Mouse (Mus musculus): ENCODE data around the gene Nid2. TPM values are rescaled to one million over a fixed set of nuclear protein-coding genes. Genes with fewer than 3 reads are reported as not detected.

Gene Nid2
- polyA plus RNA-seq, 1 experiment from 2014 or later: 50.2 TPM

DNA sequence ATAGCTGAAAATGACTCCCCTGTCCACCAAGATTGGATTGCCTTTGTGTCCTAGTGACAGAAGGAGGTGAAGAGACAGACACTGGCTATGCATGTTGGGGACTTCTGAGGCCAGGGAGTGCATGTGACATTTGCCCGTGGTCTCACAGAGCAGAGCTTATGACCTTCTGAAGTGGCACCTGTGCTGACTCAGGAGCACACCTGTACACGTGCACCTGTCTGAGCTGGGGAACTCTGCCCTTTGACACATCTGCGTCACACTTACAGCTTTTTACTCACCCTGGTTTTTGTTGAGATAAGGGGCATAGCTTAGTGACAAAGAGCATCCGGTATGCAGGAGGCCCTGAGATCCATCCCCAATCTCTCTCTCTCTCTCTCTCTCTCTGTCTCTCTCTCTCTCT, 24.4 kb downstream of the Nid2 start:
- DNase-seq (ENCODE audit: extremely low spot score, low spot score): no peak
- Histone ChIP-seq H3K27ac (no peak overlapping the region), H3K4me3 (no peak overlapping the region), H3K9me3 (no peaks in the 10 kb centered on the region), H3K36me3 (replicated peaks) (peaks cover 43% of the 10 kb centered on the region), H3K27me3 (ENCODE audit: poor library complexity, severe bottlenecking) (no peaks in the 10 kb centered on the region), H3K4me1 (peaks cover 22% of the 10 kb centered on the region)
- WGBS: 94% methylated on average over 4 of the region's 4 CpGs

DNA sequence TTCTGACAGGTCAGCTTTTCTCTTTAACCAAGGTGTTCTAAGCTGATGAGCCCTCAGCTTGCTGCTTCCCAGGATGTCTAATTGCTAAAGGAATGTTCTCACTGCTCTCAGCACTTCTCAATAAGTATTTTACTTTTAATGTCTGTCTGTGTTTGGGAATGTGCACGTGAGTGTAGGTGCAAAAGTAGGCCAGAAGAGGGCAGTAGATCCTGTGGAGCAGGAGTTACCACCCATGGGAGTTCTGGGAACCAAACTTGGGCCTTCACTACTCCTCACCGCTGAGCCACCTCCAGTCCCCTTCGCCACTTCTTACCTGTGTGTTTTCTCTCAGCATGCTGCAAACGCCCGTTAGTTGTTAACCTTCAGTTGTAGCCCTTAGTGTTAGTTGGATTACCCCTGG, 25.1 kb downstream of the Nid2 start:
- no peaks in the 10 kb centered on the region for H3K9me3 ChIP-seq
- H3K4me3 ChIP-seq: no peak overlapping the region
- no peak overlapping the region for H3K27ac ChIP-seq
- peaks cover 47% of the 10 kb centered on the region for H3K36me3 ChIP-seq (replicated peaks)
- no peaks in the 10 kb centered on the region for H3K27me3 ChIP-seq (ENCODE audit: poor library complexity, severe bottlenecking)
- 97% methylated on average over 5 of the region's 5 CpGs for WGBS
- H3K4me1 ChIP-seq: peaks cover 15% of the 10 kb centered on the region
- DNase-seq (ENCODE audit: extremely low spot score, low spot score): no peak

DNA sequence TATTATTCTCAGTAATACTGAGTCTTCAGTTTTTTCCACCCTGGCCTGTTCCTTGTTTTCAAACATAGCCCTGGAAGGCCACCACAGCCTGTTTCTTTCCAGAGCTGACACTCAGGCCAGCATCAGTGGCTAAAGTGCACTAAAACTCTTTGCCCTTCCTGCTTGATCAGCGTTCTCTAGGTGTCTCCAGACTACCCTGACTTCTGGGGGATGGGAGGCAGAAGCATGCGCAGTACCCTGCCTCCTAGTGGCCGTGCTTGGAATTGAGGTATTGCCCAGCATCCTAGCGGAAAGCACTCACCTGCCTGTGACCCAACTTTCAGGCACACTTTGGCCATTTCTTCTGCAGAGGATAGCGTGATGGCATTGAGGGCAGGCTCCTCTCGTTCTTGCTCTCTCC, 25.8 kb downstream of the Nid2 start:
- Histone ChIP-seq H3K4me1 (peaks cover 14% of the 10 kb centered on the region), H3K9me3 (no peaks in the 10 kb centered on the region), H3K27me3 (ENCODE audit: poor library complexity, severe bottlenecking) (no peaks in the 10 kb centered on the region), H3K4me3 (no peak overlapping the region), H3K27ac (no peak overlapping the region), H3K36me3 (replicated peaks) (peaks cover 50% of the 10 kb centered on the region)
- DNase-seq (ENCODE audit: extremely low spot score, low spot score): peak; percentile 45
- 39% methylated on average over 6 of the region's 6 CpGs for WGBS

DNA sequence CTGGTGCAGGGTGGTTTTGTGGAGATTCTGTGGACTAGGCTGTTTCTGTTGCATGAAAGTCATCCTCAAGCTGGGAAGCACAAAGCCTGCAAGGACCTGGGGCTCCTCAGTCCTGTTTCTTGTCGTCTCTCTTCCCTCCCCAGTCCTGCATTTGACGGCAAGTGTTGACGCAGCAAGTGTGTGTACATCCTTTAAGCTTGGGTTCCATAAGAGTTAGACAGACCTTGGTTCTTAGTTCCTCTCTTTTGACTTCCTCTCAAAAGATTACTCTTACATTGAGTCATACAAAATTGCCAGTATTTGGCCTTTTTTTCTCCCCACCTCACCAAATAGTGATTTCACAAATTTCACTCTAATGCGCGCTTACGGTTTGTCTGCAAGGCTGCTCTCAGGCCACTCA, 26.3 kb downstream of the Nid2 start:
- no peak for DNase-seq (ENCODE audit: extremely low spot score, low spot score)
- H3K9me3 ChIP-seq: no peaks in the 10 kb centered on the region
- H3K36me3 ChIP-seq (replicated peaks): peaks cover 54% of the 10 kb centered on the region
- 97% methylated on average over 6 of the region's 6 CpGs for WGBS
- no peak overlapping the region for H3K27ac ChIP-seq
- no peak overlapping the region for H3K4me3 ChIP-seq
- H3K4me1 ChIP-seq: peaks cover 10% of the 10 kb centered on the region
- H3K27me3 ChIP-seq (ENCODE audit: poor library complexity, severe bottlenecking): no peaks in the 10 kb centered on the region

DNA sequence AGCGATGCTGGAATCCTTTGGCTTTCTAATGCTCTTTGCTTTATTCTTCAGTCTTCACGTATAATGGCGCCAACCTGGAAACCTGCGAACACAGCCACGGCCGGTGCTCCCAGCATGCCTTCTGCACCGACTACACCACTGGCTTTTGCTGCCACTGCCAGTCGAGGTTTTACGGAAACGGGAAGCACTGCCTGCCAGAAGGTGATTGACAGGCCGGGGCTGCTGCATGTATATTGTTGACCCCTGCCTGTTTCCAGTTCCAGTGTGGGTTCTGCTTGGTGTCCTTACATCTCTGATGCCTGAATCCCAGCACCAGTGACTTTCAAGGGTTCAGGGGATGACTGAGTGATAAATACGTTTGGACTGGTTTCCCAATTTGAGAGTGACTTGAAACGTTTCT, 26.9 kb downstream of the Nid2 start:
- Histone ChIP-seq H3K27ac (no peak overlapping the region), H3K4me3 (no peak overlapping the region), H3K27me3 (ENCODE audit: poor library complexity, severe bottlenecking) (no peaks in the 10 kb centered on the region), H3K4me1 (peaks cover 6% of the 10 kb centered on the region; the same call in 1 of the 2 replicates), H3K9me3 (no peaks in the 10 kb centered on the region), H3K36me3 (replicated peaks) (peaks cover 57% of the 10 kb centered on the region)
- 92% methylated on average over 13 of the region's 13 CpGs for WGBS
- no peak for DNase-seq (ENCODE audit: extremely low spot score, low spot score)

DNA sequence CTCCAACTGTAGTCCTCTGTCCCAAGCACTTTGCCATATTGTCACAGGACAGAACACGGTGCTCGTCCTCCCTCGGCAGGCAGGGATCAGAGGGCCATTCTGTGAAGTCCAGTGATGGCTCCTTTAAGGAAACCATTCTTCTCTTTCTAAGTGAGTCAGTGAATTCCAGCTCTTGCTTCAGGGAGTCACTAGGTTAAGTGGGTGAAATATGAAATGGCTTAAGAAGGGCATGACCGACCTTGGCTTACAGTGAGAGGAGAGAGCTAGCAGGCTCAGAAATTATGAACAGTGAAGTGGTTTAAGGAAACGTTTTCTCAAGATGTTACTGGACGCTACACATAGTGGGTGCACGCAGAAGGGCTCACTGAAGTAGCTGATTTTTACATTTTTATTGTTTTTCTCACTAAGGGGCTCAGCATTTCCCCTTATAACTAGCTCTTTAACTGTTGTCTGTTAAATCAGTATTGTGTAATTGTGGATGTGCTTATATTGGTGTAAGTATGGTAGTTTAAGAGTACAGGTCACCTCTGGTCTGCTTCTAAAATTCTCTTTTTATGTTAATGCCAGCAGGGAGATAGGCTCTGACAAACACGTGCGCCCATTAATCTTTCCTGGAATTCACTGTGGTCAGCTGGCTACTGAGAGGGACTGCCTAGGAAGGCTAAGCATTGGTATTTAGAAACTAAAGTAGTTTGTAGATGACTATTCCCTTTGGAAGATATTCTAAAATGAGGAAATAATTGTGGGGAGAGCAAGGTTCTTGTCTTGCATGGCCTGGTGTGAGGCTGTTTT, 34.9 kb downstream of the Nid2 start:
- H3K9me3 ChIP-seq: no peaks in the 10 kb centered on the region
- H3K27ac ChIP-seq: no peak overlapping the region
- no peak for DNase-seq (ENCODE audit: extremely low spot score, low spot score)
- no peaks in the 10 kb centered on the region for H3K4me1 ChIP-seq
- H3K27me3 ChIP-seq (ENCODE audit: poor library complexity, severe bottlenecking): no peaks in the 10 kb centered on the region
- H3K4me3 ChIP-seq: no peak overlapping the region
- H3K36me3 ChIP-seq (replicated peaks): peaks cover 15% of the 10 kb centered on the region
- 86% methylated on average over 9 of the region's 9 CpGs for WGBS

DNA sequence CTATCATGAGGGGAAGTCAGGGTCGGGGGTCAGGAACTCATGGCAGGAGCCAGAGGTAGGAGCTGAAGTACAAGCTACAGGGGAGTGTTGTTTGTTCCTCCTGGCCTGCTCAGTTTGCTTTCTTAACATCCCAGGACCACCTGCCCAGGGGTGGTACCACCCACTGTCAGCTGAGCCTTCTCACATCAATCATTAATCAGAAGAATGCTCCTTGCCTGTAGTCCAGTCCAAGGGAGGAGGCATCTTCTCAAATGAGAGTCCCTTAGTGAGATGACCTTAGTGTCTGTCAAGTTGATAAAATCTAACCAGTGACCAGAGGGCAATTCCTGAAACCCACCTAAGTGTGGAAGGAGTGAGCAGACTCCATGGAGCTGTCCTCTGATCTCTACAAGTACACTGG, 37.4 kb downstream of the Nid2 start:
- DNase-seq (ENCODE audit: extremely low spot score, low spot score): no peak
- no peak overlapping the region for H3K4me3 ChIP-seq
- 77% methylated on average over 1 of the region's 1 CpGs for WGBS
- peaks cover 15% of the 10 kb centered on the region for H3K36me3 ChIP-seq (replicated peaks)
- no peaks in the 10 kb centered on the region for H3K4me1 ChIP-seq
- no peak overlapping the region for H3K27ac ChIP-seq
- no peaks in the 10 kb centered on the region for H3K9me3 ChIP-seq
- no peaks in the 10 kb centered on the region for H3K27me3 ChIP-seq (ENCODE audit: poor library complexity, severe bottlenecking)

DNA sequence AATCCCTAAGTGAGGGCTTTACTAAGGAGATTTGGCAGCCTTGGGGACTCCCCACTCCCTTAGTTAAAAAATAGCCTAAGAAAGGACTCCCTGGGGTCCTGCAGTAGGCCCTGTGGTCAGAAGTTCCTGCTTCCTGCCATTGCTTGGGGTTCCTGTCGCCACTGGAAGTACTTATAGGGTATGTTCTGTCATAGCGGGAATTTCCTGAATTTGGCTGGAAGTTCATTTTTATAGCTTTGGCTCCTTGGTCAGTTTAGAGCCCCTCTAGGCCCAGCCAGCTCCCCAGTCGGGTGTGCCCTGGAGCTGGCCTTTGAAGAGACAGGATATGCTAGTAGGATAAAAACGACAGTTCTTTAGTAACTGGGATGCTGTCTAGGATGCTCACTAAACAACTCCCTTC, 43.8 kb downstream of the Nid2 start:
- no peak overlapping the region for H3K4me3 ChIP-seq
- 0 out of 2 replicates have a peak, but pooled peaks cover 3% of the 10 kb centered on the region for H3K4me1 ChIP-seq
- 76% methylated on average over 4 of the region's 4 CpGs for WGBS
- no peaks in the 10 kb centered on the region for H3K9me3 ChIP-seq
- DNase-seq (ENCODE audit: extremely low spot score, low spot score): no peak
- H3K27me3 ChIP-seq (ENCODE audit: poor library complexity, severe bottlenecking): no peaks in the 10 kb centered on the region
- H3K27ac ChIP-seq: no peak overlapping the region
- peaks cover 41% of the 10 kb centered on the region for H3K36me3 ChIP-seq (replicated peaks)

DNA sequence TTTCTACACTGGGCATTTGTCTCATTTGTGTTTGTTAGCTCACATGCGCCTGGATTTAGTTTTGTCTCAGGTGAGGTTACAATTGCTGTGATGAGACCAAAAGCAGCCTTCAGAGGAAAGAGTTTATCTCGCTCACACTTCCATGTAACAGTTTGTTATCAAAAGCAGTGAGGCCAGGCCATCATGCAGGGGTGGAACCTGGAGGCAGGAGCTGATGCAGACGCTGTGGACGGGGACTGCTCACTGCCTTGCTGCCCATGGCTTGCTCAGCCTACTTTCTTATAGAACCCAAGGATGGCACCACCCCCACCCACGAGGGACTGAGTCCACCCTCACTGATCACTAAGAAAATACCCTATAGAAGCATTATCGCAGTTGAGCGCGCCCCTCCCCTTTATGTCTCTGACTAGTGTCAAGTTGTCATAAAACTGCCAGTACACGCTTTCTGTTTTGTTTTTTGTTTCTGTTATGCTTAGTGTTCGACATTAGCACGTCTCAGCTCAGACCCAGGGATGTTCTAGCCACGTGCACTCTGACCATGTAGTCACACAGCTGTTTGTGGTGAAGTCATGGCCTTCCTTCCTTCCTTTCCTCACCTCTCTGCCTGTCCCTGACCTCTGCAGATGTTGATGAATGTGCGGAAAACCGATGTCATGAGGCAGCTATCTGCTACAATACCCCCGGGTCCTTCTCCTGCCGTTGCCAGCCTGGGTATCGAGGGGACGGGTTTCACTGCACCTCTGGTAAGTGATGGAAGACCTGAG, 45.7 kb downstream of the Nid2 start:
- 0 out of 2 replicates have a peak, but pooled peaks cover 3% of the 10 kb centered on the region for H3K4me1 ChIP-seq
- H3K9me3 ChIP-seq: no peaks in the 10 kb centered on the region
- WGBS: 89% methylated on average over 18 of the region's 18 CpGs
- H3K4me3 ChIP-seq: no peak overlapping the region
- no peak overlapping the region for H3K27ac ChIP-seq
- H3K36me3 ChIP-seq (replicated peaks): peaks cover 40% of the 10 kb centered on the region
- no peaks in the 10 kb centered on the region for H3K27me3 ChIP-seq (ENCODE audit: poor library complexity, severe bottlenecking)
- no peak for DNase-seq (ENCODE audit: extremely low spot score, low spot score)

DNA sequence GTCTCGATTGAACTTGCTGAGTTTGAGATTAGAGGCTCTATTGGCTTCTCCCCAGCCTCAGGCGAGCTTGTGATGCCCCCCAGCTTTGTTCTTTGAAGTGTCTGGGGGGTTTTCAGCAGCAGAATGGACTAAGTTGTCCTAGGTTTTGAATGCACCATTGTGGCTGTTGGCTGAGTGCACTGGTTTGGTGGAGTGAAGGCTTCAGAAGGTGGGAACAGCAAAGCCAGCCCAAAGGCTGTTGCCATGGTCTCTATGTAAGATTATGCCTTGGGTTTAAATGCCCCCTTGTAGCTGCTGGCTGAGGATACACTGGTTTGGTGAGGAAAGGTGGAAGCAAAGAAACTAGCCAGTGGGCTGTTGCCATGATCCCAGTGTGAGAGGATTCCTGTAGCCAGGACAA, 49.4 kb downstream of the Nid2 start:
- Histone ChIP-seq H3K9me3 (no peaks in the 10 kb centered on the region), H3K4me1 (peaks cover 14% of the 10 kb centered on the region), H3K27ac (no peak overlapping the region), H3K36me3 (replicated peaks) (peaks cover 62% of the 10 kb centered on the region), H3K27me3 (ENCODE audit: poor library complexity, severe bottlenecking) (no peaks in the 10 kb centered on the region), H3K4me3 (no peak overlapping the region)
- WGBS: 58% methylated on average over 2 of the region's 2 CpGs
- DNase-seq (ENCODE audit: extremely low spot score, low spot score): no peak

DNA sequence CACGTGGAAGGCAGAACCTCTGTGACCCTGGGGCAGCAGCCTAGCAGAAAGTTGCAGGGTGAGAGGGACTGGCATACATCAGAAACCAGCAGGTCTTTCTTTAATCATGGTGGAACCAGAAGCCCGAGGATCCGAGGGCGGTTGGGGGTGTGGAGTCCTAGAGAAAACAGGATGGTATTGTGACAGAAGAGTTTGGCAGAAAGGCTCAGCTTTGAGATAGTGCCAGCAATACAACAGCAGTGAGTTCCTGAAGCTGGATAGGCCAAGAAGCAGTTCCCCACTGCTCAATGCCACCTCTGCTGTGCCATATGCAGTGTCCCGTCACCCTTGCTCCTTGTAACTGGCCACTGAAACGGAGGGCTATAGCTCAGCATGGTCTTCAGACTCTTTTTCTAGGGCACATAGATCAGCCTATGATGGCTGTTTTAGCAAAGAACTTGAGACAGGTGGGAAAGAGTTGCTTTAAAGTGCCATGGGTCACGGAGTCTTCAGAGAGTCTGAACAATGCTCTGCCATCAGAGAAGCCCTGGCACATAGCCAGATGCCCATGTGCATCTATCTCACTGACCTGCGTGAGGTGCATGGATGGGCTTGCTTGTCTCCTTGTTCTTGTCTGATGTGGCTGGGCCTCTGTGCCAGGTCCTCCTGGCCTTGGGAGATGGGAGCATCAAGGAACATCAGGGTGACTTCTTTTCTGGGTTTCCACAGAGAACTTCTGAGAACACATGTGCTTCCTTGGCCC, 50.6 kb downstream of the Nid2 start:
- no peak overlapping the region for H3K4me3 ChIP-seq
- H3K4me1 ChIP-seq: peaks cover 13% of the 10 kb centered on the region
- WGBS: 93% methylated on average over 8 of the region's 8 CpGs
- no peak overlapping the region for H3K27ac ChIP-seq
- H3K9me3 ChIP-seq: no peaks in the 10 kb centered on the region
- DNase-seq (ENCODE audit: extremely low spot score, low spot score): no peak
- H3K36me3 ChIP-seq (replicated peaks): peaks cover 73% of the 10 kb centered on the region
- no peaks in the 10 kb centered on the region for H3K27me3 ChIP-seq (ENCODE audit: poor library complexity, severe bottlenecking)

DNA sequence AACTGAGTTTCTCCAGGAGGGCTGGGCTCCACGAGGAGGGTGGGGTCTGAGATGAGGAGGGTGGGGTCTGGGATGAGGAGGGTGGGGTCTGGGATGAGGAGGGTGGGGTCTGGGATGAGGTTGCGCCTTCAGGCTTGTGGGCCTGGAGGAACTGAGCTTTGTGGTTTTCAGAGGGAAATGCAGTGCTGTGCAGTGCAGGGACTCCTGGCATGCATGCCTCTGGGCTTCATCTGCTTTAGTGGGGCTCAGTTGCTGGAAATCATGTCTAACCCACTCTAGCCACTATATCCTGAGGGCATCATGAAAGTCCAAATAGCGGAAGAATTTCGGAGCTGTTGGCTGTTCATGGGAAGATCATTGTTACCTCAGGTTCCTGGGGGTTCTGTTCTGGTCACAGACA, 52.2 kb downstream of the Nid2 start:
- Histone ChIP-seq H3K9me3 (no peaks in the 10 kb centered on the region), H3K4me3 (no peak overlapping the region), H3K27me3 (ENCODE audit: poor library complexity, severe bottlenecking) (no peaks in the 10 kb centered on the region), H3K4me1 (peaks cover 17% of the 10 kb centered on the region), H3K27ac (no peak overlapping the region), H3K36me3 (replicated peaks) (peaks cover 70% of the 10 kb centered on the region)
- DNase-seq (ENCODE audit: extremely low spot score, low spot score): no peak
- WGBS: 63% methylated on average over 4 of the region's 4 CpGs

DNA sequence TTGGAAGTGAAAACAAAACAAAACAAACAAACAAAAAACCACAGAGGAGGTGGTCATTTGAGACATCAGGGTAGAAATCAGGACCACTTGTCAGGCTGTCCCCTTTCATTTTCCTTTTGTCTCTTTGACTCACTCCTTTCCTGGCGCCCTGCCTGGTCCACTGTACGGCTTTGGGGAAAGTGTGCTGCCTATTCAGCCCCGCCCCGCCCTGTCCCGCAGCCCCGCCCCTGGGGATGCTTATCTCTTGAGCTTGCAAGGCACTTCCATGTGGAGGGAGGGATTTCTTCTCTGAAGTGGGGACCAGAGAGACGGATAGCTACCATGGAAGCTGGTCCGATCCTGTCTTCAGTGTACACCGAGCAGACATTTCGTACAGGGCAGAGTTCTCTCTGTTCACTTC, 52.6 kb downstream of the Nid2 start:
- Histone ChIP-seq H3K36me3 (replicated peaks) (peaks cover 66% of the 10 kb centered on the region), H3K4me1 (peaks cover 17% of the 10 kb centered on the region), H3K9me3 (no peaks in the 10 kb centered on the region), H3K4me3 (no peak overlapping the region), H3K27ac (no peak overlapping the region), H3K27me3 (ENCODE audit: poor library complexity, severe bottlenecking) (no peaks in the 10 kb centered on the region)
- 48% methylated on average over 10 of the region's 10 CpGs for WGBS
- no peak for DNase-seq (ENCODE audit: extremely low spot score, low spot score)

Measured in forebrain, embryonic 10.5 days (tissue).